ENCODE assay signal across 18 mouse cellular contexts in the genomic region with DNA sequence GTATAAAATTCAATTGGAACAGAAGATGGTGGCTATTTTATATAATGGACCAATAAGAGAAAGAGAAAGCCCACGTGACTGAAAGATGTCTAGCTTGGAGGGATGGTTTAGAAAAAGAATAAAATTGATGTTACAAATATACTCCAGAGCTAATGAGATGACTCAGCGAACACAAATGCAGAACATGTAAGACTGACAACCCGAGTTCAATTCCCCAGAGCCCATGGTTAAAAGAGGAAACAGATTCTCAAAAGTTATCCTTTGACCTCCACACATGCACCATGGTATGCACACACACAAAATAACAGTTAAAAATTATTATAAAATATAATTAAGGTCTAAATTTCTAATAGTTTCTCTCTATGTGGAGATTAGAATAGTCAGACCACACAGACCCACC.
A peak's percentile ranks its signal among the peaks of the same experiment; 100 is the strongest.
DNase-seq lines count a peak whose midpoint lies in the region; ATAC-seq and TF ChIP-seq lines count a peak whose summit lies in the region.
"Had no signal": no experiment of that assay in that cellular context is flagged by ENCODE, and none has a peak within 500 bp of the region (broad histone marks: within the 10 kb centered on the region; RNA-seq: fewer than 3 reads in every experiment).

No protein-coding gene starts in this region.

- H3K4me1 ChIP-seq in heart, embryonic 10.5 days, result peaks cover 11% of the 10 kb centered on the region
- peaks cover 15% of the 10 kb centered on the region for H3K4me1 ChIP-seq in heart, embryonic 16.5 days (ENCODE audit: control insufficient read depth, insufficient read depth, low read length)
- H3K4me1 ChIP-seq in heart, embryonic 11.5 days (ENCODE audit: control insufficient read depth, insufficient read depth, low read length), result peaks cover 10% of the 10 kb centered on the region
- no peaks in the 10 kb centered on the region for H3K4me1 ChIP-seq in kidney, adult 2 months (ENCODE audit: control insufficient read depth, insufficient read depth, low read length)
- H3K4me1 ChIP-seq: embryonic facial prominence, embryonic 12.5 days; hindbrain, embryonic 13.5 days; intestine, embryonic 15.5 days had no signal

- DNase-seq in heart, embryonic 10.5 days (ENCODE audit: low spot score), result no peak
- no peak for DNase-seq in heart, postnatal 25 days (ENCODE audit: low spot score)
- DNase-seq in NIH3T3 (ENCODE audit: low read depth), result peak; percentile 45
- DNase-seq in kidney, adult 2 months, result no peak
- DNase-seq: adrenal gland, adult 2 months; adrenal gland, postnatal 14 days; kidney, adult 11 months; kidney, adult 9 months had no signal

- no peaks in the 10 kb centered on the region for H3K36me3 ChIP-seq in heart, embryonic 10.5 days
- H3K36me3 ChIP-seq in heart, embryonic 16.5 days (ENCODE audit: control insufficient read depth, insufficient read depth), result no peaks in the 10 kb centered on the region
- H3K36me3 ChIP-seq in heart, embryonic 11.5 days (ENCODE audit: control insufficient read depth, insufficient read depth, low read length), result no peaks in the 10 kb centered on the region
- no peaks in the 10 kb centered on the region for H3K36me3 ChIP-seq in kidney, adult 2 months (ENCODE audit: control insufficient read depth, insufficient read depth, low read length)
- H3K36me3 ChIP-seq: embryonic facial prominence, embryonic 12.5 days; embryonic facial prominence, embryonic 15.5 days; G1E; hindbrain, embryonic 10.5 days; hindbrain, embryonic 13.5 days; intestine, embryonic 15.5 days had no signal

- no peaks in the 10 kb centered on the region for H3K9me3 ChIP-seq in heart, embryonic 10.5 days
- no peaks in the 10 kb centered on the region for H3K9me3 ChIP-seq in heart, embryonic 16.5 days (replicated peaks; ENCODE audit: control insufficient read depth, low read length)
- no peaks in the 10 kb centered on the region for H3K9me3 ChIP-seq in heart, embryonic 11.5 days (replicated peaks; ENCODE audit: control insufficient read depth, low read length)
- H3K9me3 ChIP-seq: embryonic facial prominence, embryonic 12.5 days; embryonic facial prominence, embryonic 15.5 days; hindbrain, embryonic 10.5 days; hindbrain, embryonic 13.5 days; intestine, embryonic 15.5 days had no signal

- H3K4me2 ChIP-seq in heart, embryonic 16.5 days (ENCODE audit: low read depth, low read length), result no peak overlapping the region
- H3K4me2 ChIP-seq in heart, embryonic 11.5 days, result no peak overlapping the region
- H3K4me2 ChIP-seq: embryonic facial prominence, embryonic 12.5 days; embryonic facial prominence, embryonic 15.5 days; hindbrain, embryonic 13.5 days; intestine, embryonic 15.5 days had no signal

- WGBS in heart, embryonic 10.5 days, result 79% methylated on average over 3 of the region's 3 CpGs
- WGBS in heart, embryonic 16.5 days, result 83% methylated on average over 3 of the region's 3 CpGs
- WGBS in heart, embryonic 11.5 days (ENCODE audit: insufficient replicate concordance), result 78% methylated on average over 3 of the region's 3 CpGs
- WGBS in kidney, adult 2 months, result 90% methylated on average over 3 of the region's 3 CpGs

- no peak for TF ChIP-seq CTCF in kidney, adult 2 months (conservative IDR thresholded peaks at IDR 0.05; ENCODE audit: insufficient read depth, insufficient read length, low read depth, low read length)

- no peak for TF ChIP-seq POLR2A in kidney, adult 2 months (IDR thresholded peaks at IDR 0.05; ENCODE audit: low read depth, low read length)

- H3K27ac ChIP-seq in heart, embryonic 10.5 days, result peak overlapping the region; percentile 86; the same call in 1 of the 2 replicates
- peak overlapping the region; percentile 90; the same call in 1 of the 2 replicates for H3K27ac ChIP-seq in heart, embryonic 16.5 days (ENCODE audit: low read length)
- H3K27ac ChIP-seq in heart, embryonic 11.5 days (ENCODE audit: low read depth, low read length), result no peak overlapping the region
- H3K27ac ChIP-seq in kidney, adult 2 months (ENCODE audit: insufficient read depth, low read depth, low read length), result no peak overlapping the region
- H3K27ac ChIP-seq: embryonic facial prominence, embryonic 12.5 days; embryonic facial prominence, embryonic 15.5 days; hindbrain, embryonic 10.5 days; hindbrain, embryonic 13.5 days; intestine, embryonic 15.5 days had no signal

- no peaks in the 10 kb centered on the region for H3K27me3 ChIP-seq in heart, embryonic 10.5 days (ENCODE audit: insufficient read depth, poor library complexity, severe bottlenecking)
- H3K27me3 ChIP-seq in heart, embryonic 16.5 days (ENCODE audit: control insufficient read depth, insufficient read depth, low read length), result no peaks in the 10 kb centered on the region
- H3K27me3 ChIP-seq in heart, embryonic 11.5 days (ENCODE audit: control insufficient read depth, insufficient read depth, low read length), result no peaks in the 10 kb centered on the region
- H3K27me3 ChIP-seq in kidney, adult 2 months (replicated peaks; ENCODE audit: control insufficient read depth, insufficient read depth, low read length), result no peaks in the 10 kb centered on the region
- H3K27me3 ChIP-seq: embryonic facial prominence, embryonic 12.5 days; embryonic facial prominence, embryonic 15.5 days; hindbrain, embryonic 13.5 days; intestine, embryonic 15.5 days had no signal

- no peak for ATAC-seq in heart, embryonic 16.5 days (replicated peaks; ENCODE audit: extremely low read depth, insufficient read depth, low FRiP score)
- no peak for ATAC-seq in heart, embryonic 11.5 days (replicated peaks; ENCODE audit: insufficient number of reproducible peaks, low FRiP score, low TSS enrichment)
- ATAC-seq: forebrain, embryonic 14.5 days; intestine, embryonic 15.5 days had no signal

- H3K9ac ChIP-seq in heart, embryonic 16.5 days (ENCODE audit: low read length), result no peak overlapping the region
- H3K9ac ChIP-seq in heart, embryonic 11.5 days (ENCODE audit: low read depth, low read length), result no peak overlapping the region
- H3K9ac ChIP-seq: embryonic facial prominence, embryonic 12.5 days; embryonic facial prominence, embryonic 15.5 days; forebrain, postnatal 0 days; hindbrain, embryonic 13.5 days; intestine, embryonic 15.5 days had no signal

- H3K4me3 ChIP-seq in heart, embryonic 10.5 days, result no peak overlapping the region
- H3K4me3 ChIP-seq in heart, embryonic 16.5 days (ENCODE audit: low read length), result no peak overlapping the region
- no peak overlapping the region for H3K4me3 ChIP-seq in heart, embryonic 11.5 days (ENCODE audit: low read depth, low read length)
- H3K4me3 ChIP-seq in kidney, adult 2 months (ENCODE audit: insufficient read depth, low read depth, low read length), result no peak overlapping the region
- H3K4me3 ChIP-seq: embryonic facial prominence, embryonic 12.5 days; embryonic facial prominence, embryonic 15.5 days; hindbrain, embryonic 10.5 days; hindbrain, embryonic 13.5 days; intestine, embryonic 15.5 days had no signal

- intact Hi-C loops in heart, postnatal 25 days (cut with DNase I), result no loop called here

Comparison
In these comparisons a context has a peak if more than half of its experiments do, and no peak if none do; other contexts are left out.
1. H3K27ac ChIP-seq: peak in heart, embryonic 10.5 days (single experiment) and heart, embryonic 16.5 days (single experiment); none in heart, embryonic 11.5 days (single experiment) and kidney, adult 2 months (single experiment).